Mouse (Mus musculus): Measurements from ENCODE around the gene Cntrob. TPM values are rescaled to one million over a fixed set of nuclear protein-coding genes. Genes with fewer than 3 reads are reported as not detected.
"Not testable (repeated sequence)": the region's sequence is repeated elsewhere in the genome, so short reads cannot be mapped to it uniquely, and the experiment has no call there.

Gene Cntrob
- polyA plus RNA-seq, 1 experiment from 2014 or later, result 5.6 TPM

DNA sequence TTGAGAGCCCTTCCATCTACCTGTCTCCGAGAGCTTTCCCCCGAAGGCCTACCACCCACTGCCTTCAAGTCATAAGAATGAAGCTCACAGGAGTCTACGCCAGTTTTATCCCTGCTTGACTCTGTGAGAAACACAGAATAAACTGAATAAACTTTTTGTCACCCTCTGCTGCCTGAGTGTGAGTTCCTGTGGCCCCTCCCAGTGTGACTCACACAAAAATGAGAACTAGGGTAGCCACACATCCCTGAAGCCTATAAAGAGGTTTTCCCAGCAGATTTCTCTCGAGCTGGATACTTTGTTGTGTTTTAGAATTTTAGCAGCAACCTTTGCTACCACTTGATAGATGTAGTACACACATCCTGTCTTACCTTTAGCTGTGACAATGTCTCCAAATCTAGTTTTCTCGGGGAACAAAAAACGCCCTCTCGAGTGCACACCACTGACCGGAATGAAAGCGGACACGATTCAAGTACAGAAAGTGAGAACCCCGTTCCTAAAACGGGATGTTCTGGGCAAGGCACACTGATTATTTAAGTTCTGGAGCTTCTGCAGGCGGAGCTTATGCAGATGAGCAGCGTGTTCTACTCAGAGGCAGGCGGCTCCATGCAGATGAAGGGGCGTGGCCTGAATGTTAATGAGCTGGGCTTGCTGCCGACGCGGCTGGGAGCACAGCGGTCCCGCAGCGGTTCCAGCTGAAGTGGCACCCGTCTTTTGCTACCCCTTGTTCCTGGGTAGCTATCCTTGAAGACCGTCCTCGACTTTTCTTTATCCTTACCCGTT lies 2.2 kb upstream of the Cntrob start, which contains the start of gene Kcnab3:
Gene Kcnab3 (plus strand): TSS at position 631 of the 780 bp plus-strand sequence.
- Histone ChIP-seq H3K4me3 (ENCODE audit: low read depth, low read length) (peak within 1 kb of the TSS; percentile 48), H3K9me3 (ENCODE audit: low read length) (no peaks in the 10 kb centered on the region), H3K4me2 (ENCODE audit: low read depth, low read length) (peak within 1 kb of the TSS; percentile 88), H3K9ac (replicated peaks) (peak within 1 kb of the TSS; percentile 22), H3K36me3 (replicated peaks; ENCODE audit: insufficient read depth, low read length) (no peaks in the 10 kb centered on the region), H3K27me3 (ENCODE audit: insufficient read depth, low read length) (peaks cover 35% of the 10 kb centered on the region), H3K27ac (ENCODE audit: low read depth) (peak within 1 kb of the TSS; percentile 19; the same call in 1 of the 2 replicates), H3K4me1 (ENCODE audit: insufficient read depth) (peaks cover 28% of the 10 kb centered on the region)
- 9% methylated on average over 26 of the region's 26 CpGs for WGBS (ENCODE audit: insufficient replicate concordance)
- ATAC-seq (peak; percentile 53), DNase-seq (peak; percentile 92)
- 0 out of 2 replicates have a peak, but pooled peaks have one; percentile 45 for TF ChIP-seq EP300 (IDR thresholded peaks at IDR 0.05; ENCODE audit: low read depth)
- no peak for TF ChIP-seq CTCF (IDR thresholded peaks at IDR 0.05; ENCODE audit: low read depth)

GRCm38 (mm10) chr11:69324749-69325148 lies 1.2 kb upstream of the Cntrob start:
- H3K9me3 ChIP-seq (ENCODE audit: low read length), result no peaks in the 10 kb centered on the region
- peaks cover 28% of the 10 kb centered on the region for H3K4me1 ChIP-seq (ENCODE audit: insufficient read depth)
- H3K9ac ChIP-seq (replicated peaks), result peak overlapping the region; percentile 71
- H3K27ac ChIP-seq (ENCODE audit: low read depth), result no peak overlapping the region; the same call in 1 of the 2 replicates
- H3K27me3 ChIP-seq (ENCODE audit: insufficient read depth, low read length), result peaks cover 31% of the 10 kb centered on the region
- peak overlapping the region; percentile 88 for H3K4me2 ChIP-seq (ENCODE audit: low read depth, low read length)
- DNase-seq (no peak), ATAC-seq (no peak)
- H3K4me3 ChIP-seq (ENCODE audit: low read depth, low read length), result peak overlapping the region; percentile 63
- H3K36me3 ChIP-seq (replicated peaks; ENCODE audit: insufficient read depth, low read length), result no peaks in the 10 kb centered on the region
- TF ChIP-seq EP300 (IDR thresholded peaks at IDR 0.05; ENCODE audit: low read depth) (no peak), CTCF (IDR thresholded peaks at IDR 0.05; ENCODE audit: low read depth) (no peak)
- WGBS (ENCODE audit: insufficient replicate concordance), result 79% methylated on average over 6 of the region's 6 CpGs

- H3K4me3 ChIP-seq (ENCODE audit: low read depth, low read length), result peak overlapping the region; percentile 63
- H3K27me3 ChIP-seq (ENCODE audit: insufficient read depth, low read length), result peaks cover 16% of the 10 kb centered on the region
- ATAC-seq (no peak), DNase-seq (no peak)
- peak overlapping the region; percentile 86 for H3K27ac ChIP-seq (ENCODE audit: low read depth)
- no peaks in the 10 kb centered on the region for H3K9me3 ChIP-seq (ENCODE audit: low read length)
- no peak for TF ChIP-seq CTCF (IDR thresholded peaks at IDR 0.05; ENCODE audit: low read depth)
- no peak for TF ChIP-seq EP300 (IDR thresholded peaks at IDR 0.05; ENCODE audit: low read depth)
- 23% methylated on average over 18 of the region's 18 CpGs for WGBS (ENCODE audit: insufficient replicate concordance)
- peak overlapping the region; percentile 88 for H3K4me2 ChIP-seq (ENCODE audit: low read depth, low read length)
- H3K9ac ChIP-seq (replicated peaks), result peak overlapping the region; percentile 80
- peaks cover 9% of the 10 kb centered on the region; the same call in 1 of the 2 replicates for H3K36me3 ChIP-seq (replicated peaks; ENCODE audit: insufficient read depth, low read length)
- peaks cover 28% of the 10 kb centered on the region for H3K4me1 ChIP-seq (ENCODE audit: insufficient read depth)
Observed at GRCm38 (mm10) chr11:69322693-69323471, 693 bp downstream of the Cntrob start.

GRCm38 (mm10) chr11:69322010-69322409 lies 1.6 kb downstream of the Cntrob start:
- no peak for ATAC-seq
- no peak for DNase-seq
- TF ChIP-seq EP300 (IDR thresholded peaks at IDR 0.05; ENCODE audit: low read depth) (no peak), CTCF (IDR thresholded peaks at IDR 0.05; ENCODE audit: low read depth) (no peak)
- Histone ChIP-seq H3K4me2 (ENCODE audit: low read depth, low read length) (peak overlapping the region; percentile 88; the same call in 1 of the 2 replicates), H3K36me3 (replicated peaks; ENCODE audit: insufficient read depth, low read length) (peaks cover 9% of the 10 kb centered on the region), H3K9me3 (ENCODE audit: low read length) (no peaks in the 10 kb centered on the region), H3K4me3 (ENCODE audit: low read depth, low read length) (no peak overlapping the region), H3K27me3 (ENCODE audit: insufficient read depth, low read length) (peaks cover 7% of the 10 kb centered on the region), H3K4me1 (ENCODE audit: insufficient read depth) (peaks cover 28% of the 10 kb centered on the region), H3K9ac (replicated peaks) (no peak overlapping the region), H3K27ac (ENCODE audit: low read depth) (no peak overlapping the region)
- 79% methylated on average over 6 of the region's 6 CpGs for WGBS (ENCODE audit: insufficient replicate concordance)

DNA sequence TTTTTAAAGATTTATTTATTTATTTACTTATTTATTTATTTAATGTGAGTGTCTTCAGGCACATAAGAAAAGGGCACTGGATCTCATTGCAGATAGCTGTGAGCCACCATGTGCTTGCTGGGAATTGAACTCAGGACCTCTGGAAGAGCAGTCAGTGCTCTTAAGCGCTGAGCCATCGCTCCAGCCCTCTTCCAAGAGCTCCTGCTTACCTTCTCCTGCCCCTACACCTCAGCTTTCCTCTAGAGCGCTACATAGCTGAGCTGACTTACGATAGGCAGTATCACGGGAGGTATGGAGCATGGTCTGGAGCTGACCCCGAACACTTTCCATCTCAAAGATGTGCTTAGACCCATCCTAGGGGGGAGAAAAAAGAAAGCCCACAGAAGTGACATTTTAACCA lies 2.0 kb downstream of the Cntrob start:
- 94% methylated on average over 6 of the region's 6 CpGs for WGBS (ENCODE audit: insufficient replicate concordance)
- Histone ChIP-seq H3K27ac (ENCODE audit: low read depth) (no peak overlapping the region), H3K4me3 (ENCODE audit: low read depth, low read length) (no peak overlapping the region), H3K27me3 (ENCODE audit: insufficient read depth, low read length) (peaks cover 3% of the 10 kb centered on the region), H3K9ac (replicated peaks) (no peak overlapping the region), H3K4me1 (ENCODE audit: insufficient read depth) (peaks cover 24% of the 10 kb centered on the region), H3K9me3 (ENCODE audit: low read length) (no peaks in the 10 kb centered on the region), H3K4me2 (ENCODE audit: low read depth, low read length) (no peak overlapping the region), H3K36me3 (replicated peaks; ENCODE audit: insufficient read depth, low read length) (peaks cover 9% of the 10 kb centered on the region)
- TF ChIP-seq EP300 (IDR thresholded peaks at IDR 0.05; ENCODE audit: low read depth) (no peak), CTCF (IDR thresholded peaks at IDR 0.05; ENCODE audit: low read depth) (no peak)
- no peak for DNase-seq
- no peak for ATAC-seq

GRCm38 (mm10) chr11:69318000-69318399 lies 5.6 kb downstream of the Cntrob start:
- 84% methylated on average over 3 of the region's 3 CpGs for WGBS (ENCODE audit: insufficient replicate concordance)
- H3K36me3 ChIP-seq (replicated peaks; ENCODE audit: insufficient read depth, low read length); ATAC-seq: not testable (repeated sequence)

More at GRCm38 (mm10) chr11:69318000-69318399, 5.6 kb downstream of the Cntrob start:
- not testable (repeated sequence) for H3K4me2 ChIP-seq (ENCODE audit: low read depth, low read length); H3K4me1 ChIP-seq (ENCODE audit: insufficient read depth); H3K27ac ChIP-seq (ENCODE audit: low read depth); H3K27me3 ChIP-seq (ENCODE audit: insufficient read depth, low read length); DNase-seq; H3K4me3 ChIP-seq (ENCODE audit: low read depth, low read length); H3K9me3 ChIP-seq (ENCODE audit: low read length); H3K9ac ChIP-seq (replicated peaks)

All from liver, postnatal 0 days (tissue).